Mouse (Mus musculus): ENCODE data around the gene Ifna13.
A peak's percentile ranks its signal among the peaks of the same experiment; 100 is the strongest.

Gene Ifna13

GRCm38 (mm10) chr4:88644359-88644758, at the start of gene Ifna13:
Ifna13 (minus strand) TSS chr4:88644459.
- no peak for DNase-seq (ENCODE audit: low read depth, low spot score)

GRCm38 (mm10) chr4:88693392-88693791, 49.1 kb upstream of the Ifna13 start:
- no peak for DNase-seq (ENCODE audit: low read depth, low spot score)

GRCm38 (mm10) chr4:88692537-88692936, 48.3 kb upstream of the Ifna13 start:
- no peak for DNase-seq (ENCODE audit: low read depth, low spot score)

GRCm38 (mm10) chr4:88691259-88691658, 47.0 kb upstream of the Ifna13 start, which contains the start of gene Ifnab:
Ifnab (minus strand) TSS chr4:88691359.
- no peak for DNase-seq (ENCODE audit: low read depth, low spot score)

GRCm38 (mm10) chr4:88683812-88684211, 39.6 kb upstream of the Ifna13 start, which contains the start of gene Ifna2:
Ifna2 (minus strand) TSS chr4:88683912.
- no peak for DNase-seq (ENCODE audit: low read depth, low spot score)

- DNase-seq (ENCODE audit: low read depth, low spot score) = no peak
Measured at GRCm38 (mm10) chr4:88681353-88681752, 37.1 kb upstream of the Ifna13 start.

GRCm38 (mm10) chr4:88680362-88680761, 36.1 kb upstream of the Ifna13 start:
- DNase-seq (ENCODE audit: low read depth, low spot score) = no peak

- no peak for DNase-seq (ENCODE audit: low read depth, low spot score)
Measured at GRCm38 (mm10) chr4:88676824-88677223, 32.6 kb upstream of the Ifna13 start, which contains the start of gene Ifna16. Ifna16 (minus strand) TSS chr4:88676924.

GRCm38 (mm10) chr4:88655461-88655860, 11.2 kb upstream of the Ifna13 start:
- no peak for DNase-seq (ENCODE audit: low read depth, low spot score)

- no peak for DNase-seq (ENCODE audit: low read depth, low spot score)
Measured at GRCm38 (mm10) chr4:88653644-88654043, 9.4 kb upstream of the Ifna13 start.

- no peak for DNase-seq (ENCODE audit: low read depth, low spot score)
Measured at GRCm38 (mm10) chr4:88642526-88642925, 1.7 kb downstream of the Ifna13 start.

GRCm38 (mm10) chr4:88641077-88641831, 3.0 kb downstream of the Ifna13 start:
- peak; percentile 94 for DNase-seq (ENCODE audit: low read depth, low spot score)

- no peak for DNase-seq (ENCODE audit: low read depth, low spot score)
Measured at GRCm38 (mm10) chr4:88640704-88641076, 3.6 kb downstream of the Ifna13 start.

GRCm38 (mm10) chr4:88634311-88634710, 9.9 kb downstream of the Ifna13 start, which contains the start of gene C87499:
C87499 (minus strand) TSS chr4:88634411.
- no peak for DNase-seq (ENCODE audit: low read depth, low spot score)

- DNase-seq (ENCODE audit: low read depth, low spot score) = no peak
Measured at GRCm38 (mm10) chr4:88603276-88603675, 41.0 kb downstream of the Ifna13 start, which contains the start of gene Ifna12. Ifna12 (minus strand) TSS chr4:88603376.

All from retina, adult 2 months (tissue).